Mouse (Mus musculus): ENCODE measurements around the gene Gm45234. TPM values are rescaled to one million over a fixed set of nuclear protein-coding genes. Genes with fewer than 3 reads are reported as not detected.
A peak's percentile ranks its signal among the peaks of the same experiment; 100 is the strongest.

The Gm45234 gene
- polyA plus RNA-seq, 1 experiment from 2014 or later, result 0.13 TPM

DNA sequence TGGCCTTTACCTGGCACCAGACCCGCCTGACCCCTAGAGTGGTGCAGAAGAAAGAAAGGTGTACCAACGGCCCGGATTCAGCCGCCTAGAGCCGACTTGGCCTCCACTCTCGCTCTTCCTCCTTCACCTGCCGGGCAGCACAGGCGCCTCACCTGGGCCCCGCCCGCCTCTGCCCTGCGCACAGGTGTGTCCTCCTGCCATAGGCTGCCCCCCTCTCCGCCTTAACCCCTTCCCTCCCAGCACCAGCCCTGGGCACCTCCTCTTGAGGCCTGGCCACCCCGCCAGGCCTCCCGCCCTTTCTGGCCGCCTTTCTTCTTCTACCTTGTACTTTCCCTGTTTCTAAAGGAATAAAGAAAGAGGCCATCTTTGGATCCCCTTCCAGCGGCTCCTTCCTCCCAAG lies 37.1 kb downstream of the Gm45234 start:
- WGBS, result 62% methylated on average over 14 of the region's 16 CpGs
- Histone ChIP-seq H3K4me3 (ENCODE audit: low read depth, low read length) (no peak overlapping the region), H3K27me3 (ENCODE audit: control insufficient read depth, insufficient read depth, low read length) (no peaks in the 10 kb centered on the region), H3K4me2 (ENCODE audit: low read depth, severe bottlenecking) (no peak overlapping the region), H3K4me1 (ENCODE audit: control insufficient read depth, insufficient read depth, low read length) (no peaks in the 10 kb centered on the region), H3K9ac (ENCODE audit: low read length) (no peak overlapping the region), H3K27ac (replicated peaks; ENCODE audit: low read depth, low read length) (0 out of 2 replicates have a peak overlapping the region, but pooled peaks have one; percentile 42), H3K36me3 (ENCODE audit: control insufficient read depth, insufficient read depth, low read length) (peaks cover 23% of the 10 kb centered on the region), H3K9me3 (ENCODE audit: control insufficient read depth, low read length) (no peaks in the 10 kb centered on the region)
- ATAC-seq (ENCODE audit: insufficient number of reproducible peaks, low FRiP score, low TSS enrichment, low read depth) (0 out of 2 replicates have a peak, but pooled peaks have one; percentile 15), DNase-seq (ENCODE audit: low spot score) (no peak)

DNA sequence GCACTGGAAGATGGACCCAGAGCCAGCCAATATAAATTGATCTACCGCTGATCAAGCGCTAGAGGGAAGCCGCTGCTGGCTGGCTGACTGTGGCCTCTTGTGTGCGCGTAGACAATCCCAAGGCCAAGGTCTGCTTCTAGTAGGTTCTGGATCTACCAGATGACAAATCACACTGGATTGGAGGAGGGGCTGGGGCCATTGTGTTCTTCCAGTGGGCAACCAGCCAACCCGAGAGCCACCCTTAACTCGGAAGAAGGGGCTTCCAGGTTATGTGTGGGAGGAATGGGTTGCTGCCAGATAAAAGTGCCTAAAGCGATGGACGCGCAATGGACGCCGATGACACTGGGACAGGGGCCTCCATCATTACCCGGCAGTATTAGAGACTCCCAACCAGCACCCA lies 37.9 kb downstream of the Gm45234 start:
- Histone ChIP-seq H3K27me3 (ENCODE audit: control insufficient read depth, insufficient read depth, low read length) (no peaks in the 10 kb centered on the region), H3K36me3 (ENCODE audit: control insufficient read depth, insufficient read depth, low read length) (peaks cover 23% of the 10 kb centered on the region), H3K9ac (ENCODE audit: low read length) (no peak overlapping the region), H3K4me3 (ENCODE audit: low read depth, low read length) (no peak overlapping the region), H3K9me3 (ENCODE audit: control insufficient read depth, low read length) (no peaks in the 10 kb centered on the region), H3K4me1 (ENCODE audit: control insufficient read depth, insufficient read depth, low read length) (peaks cover 3% of the 10 kb centered on the region; the same call in 1 of the 2 replicates), H3K27ac (replicated peaks; ENCODE audit: low read depth, low read length) (no peak overlapping the region), H3K4me2 (ENCODE audit: low read depth, severe bottlenecking) (no peak overlapping the region)
- 78% methylated on average over 13 of the region's 13 CpGs for WGBS
- ATAC-seq (ENCODE audit: insufficient number of reproducible peaks, low FRiP score, low TSS enrichment, low read depth) (no peak), DNase-seq (ENCODE audit: low spot score) (no peak)

DNA sequence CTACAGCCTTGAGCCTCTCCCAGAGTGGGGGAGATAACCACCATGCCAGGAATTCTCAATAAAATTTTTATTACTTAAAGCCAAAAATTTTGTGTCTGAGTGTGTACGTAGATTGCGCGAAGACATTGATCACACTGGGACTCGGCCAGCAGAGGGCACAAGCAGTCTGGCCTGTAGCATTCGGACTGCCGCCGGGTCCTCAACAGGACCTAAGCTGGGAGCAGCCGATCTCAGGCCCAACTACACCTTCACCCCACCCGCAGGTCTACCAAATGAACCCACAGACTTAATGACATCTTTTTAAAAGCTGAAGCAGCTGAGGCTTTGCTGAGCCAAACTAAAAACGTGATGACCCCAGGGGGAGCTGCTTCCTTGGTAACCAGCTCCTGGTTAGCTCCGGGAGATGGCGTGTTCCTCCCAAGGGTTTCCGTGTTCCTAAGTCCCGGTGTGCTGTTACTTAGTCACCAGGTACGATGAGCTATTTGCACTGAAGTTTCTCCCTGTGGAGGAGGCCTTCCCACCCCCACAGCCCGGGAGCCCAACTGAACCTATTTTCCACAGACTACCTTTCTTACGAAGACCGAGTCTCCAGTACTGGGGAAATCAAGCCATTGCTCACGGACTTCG lies 38.8 kb downstream of the Gm45234 start:
- DNase-seq (ENCODE audit: low spot score) (peak; percentile 72), ATAC-seq (ENCODE audit: insufficient number of reproducible peaks, low FRiP score, low TSS enrichment, low read depth) (no peak)
- H3K9me3 ChIP-seq (ENCODE audit: control insufficient read depth, low read length), result no peaks in the 10 kb centered on the region
- no peak overlapping the region for H3K27ac ChIP-seq (replicated peaks; ENCODE audit: low read depth, low read length)
- peaks cover 3% of the 10 kb centered on the region; the same call in 1 of the 2 replicates for H3K4me1 ChIP-seq (ENCODE audit: control insufficient read depth, insufficient read depth, low read length)
- no peak overlapping the region for H3K4me2 ChIP-seq (ENCODE audit: low read depth, severe bottlenecking)
- H3K27me3 ChIP-seq (ENCODE audit: control insufficient read depth, insufficient read depth, low read length), result no peaks in the 10 kb centered on the region
- peaks cover 23% of the 10 kb centered on the region for H3K36me3 ChIP-seq (ENCODE audit: control insufficient read depth, insufficient read depth, low read length)
- no peak overlapping the region for H3K9ac ChIP-seq (ENCODE audit: low read length)
- H3K4me3 ChIP-seq (ENCODE audit: low read depth, low read length), result no peak overlapping the region
- 70% methylated on average over 20 of the region's 20 CpGs for WGBS

DNA sequence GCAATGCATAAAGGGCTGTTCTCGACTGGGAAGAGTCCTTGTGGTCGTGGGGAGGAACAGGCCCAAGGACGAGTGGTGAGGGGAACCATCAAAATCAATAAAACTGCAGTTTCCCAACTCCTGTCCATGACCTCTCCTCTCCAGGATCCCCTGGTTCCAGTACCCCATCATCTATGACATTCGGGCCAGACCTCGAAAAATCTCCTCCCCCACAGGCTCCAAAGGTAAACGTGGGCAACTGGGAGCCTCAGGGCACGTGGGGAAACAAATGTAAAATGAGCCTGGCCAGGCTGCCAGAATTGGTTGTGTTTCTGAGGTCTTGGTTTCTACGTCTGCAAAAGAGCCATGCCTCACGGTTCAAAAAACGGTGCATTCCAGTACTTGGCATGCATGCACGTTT lies 42.9 kb downstream of the Gm45234 start:
- no peaks in the 10 kb centered on the region for H3K27me3 ChIP-seq (ENCODE audit: control insufficient read depth, insufficient read depth, low read length)
- H3K27ac ChIP-seq (replicated peaks; ENCODE audit: low read depth, low read length), result no peak overlapping the region
- WGBS, result 14% methylated on average over 11 of the region's 11 CpGs
- DNase-seq (ENCODE audit: low spot score) (no peak), ATAC-seq (ENCODE audit: insufficient number of reproducible peaks, low FRiP score, low TSS enrichment, low read depth) (no peak)
- peak overlapping the region; percentile 91 for H3K4me2 ChIP-seq (ENCODE audit: low read depth, severe bottlenecking)
- peaks cover 17% of the 10 kb centered on the region for H3K4me1 ChIP-seq (ENCODE audit: control insufficient read depth, insufficient read depth, low read length)
- H3K4me3 ChIP-seq (ENCODE audit: low read depth, low read length), result peak overlapping the region; percentile 98
- H3K9ac ChIP-seq (ENCODE audit: low read length), result peak overlapping the region; percentile 84
- peaks cover 27% of the 10 kb centered on the region for H3K36me3 ChIP-seq (ENCODE audit: control insufficient read depth, insufficient read depth, low read length)
- no peaks in the 10 kb centered on the region for H3K9me3 ChIP-seq (ENCODE audit: control insufficient read depth, low read length)

DNA sequence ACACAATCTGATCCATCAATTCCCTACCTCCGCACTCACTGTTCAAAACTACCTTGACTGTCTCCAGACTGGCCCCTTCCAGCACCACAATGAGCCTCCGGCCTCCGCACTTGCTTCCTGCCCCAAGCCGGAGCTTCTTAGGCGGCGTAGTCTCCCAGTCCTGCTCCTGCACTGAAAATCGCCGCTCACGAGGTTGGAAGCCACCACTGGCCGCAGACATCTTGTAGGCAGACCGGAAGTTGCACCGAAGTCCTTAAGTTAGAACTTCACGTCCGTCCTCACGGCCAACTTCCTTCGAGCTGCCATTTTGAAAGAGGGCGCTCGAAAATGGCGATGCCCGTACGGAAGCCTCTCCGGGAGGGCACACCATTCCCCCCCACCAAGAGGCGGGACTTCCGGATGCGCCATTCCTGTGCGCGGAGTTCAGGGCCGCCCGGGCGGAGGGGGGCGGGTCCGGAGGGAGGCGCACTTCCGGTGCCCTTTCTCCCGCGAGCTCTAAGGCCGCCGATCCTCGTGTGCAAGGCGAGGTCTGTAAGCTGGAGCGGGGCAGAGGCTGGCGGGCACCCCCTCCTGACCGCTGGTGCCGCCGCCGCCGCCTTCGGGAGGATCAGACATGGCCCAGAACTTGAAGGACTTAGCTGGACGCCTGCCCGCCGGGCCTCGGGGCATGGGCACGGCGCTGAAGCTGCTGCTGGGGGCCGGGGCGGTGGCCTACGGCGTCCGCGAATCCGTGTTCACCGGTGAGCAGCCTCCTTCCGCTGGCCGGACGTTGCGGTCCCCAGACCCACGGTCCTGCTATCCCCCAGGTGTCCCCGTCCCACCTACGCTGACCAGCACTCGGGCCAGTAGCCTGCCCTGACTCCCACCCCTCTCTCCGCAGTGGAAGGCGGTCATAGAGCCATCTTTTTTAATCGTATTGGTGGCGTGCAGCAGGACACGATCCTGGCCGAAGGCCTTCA lies 43.7 kb downstream of the Gm45234 start, which contains the start of the genes Emg1 and Phb2:
Gene Emg1 (minus strand): TSS at position 355 of the 959 bp plus-strand sequence.
Gene Phb2 (plus strand): TSS at position 513 of the 959 bp plus-strand sequence.
- under 1% methylated on average over 76 of the region's 76 CpGs for WGBS
- peaks cover 22% of the 10 kb centered on the region for H3K36me3 ChIP-seq (ENCODE audit: control insufficient read depth, insufficient read depth, low read length)

DNA sequence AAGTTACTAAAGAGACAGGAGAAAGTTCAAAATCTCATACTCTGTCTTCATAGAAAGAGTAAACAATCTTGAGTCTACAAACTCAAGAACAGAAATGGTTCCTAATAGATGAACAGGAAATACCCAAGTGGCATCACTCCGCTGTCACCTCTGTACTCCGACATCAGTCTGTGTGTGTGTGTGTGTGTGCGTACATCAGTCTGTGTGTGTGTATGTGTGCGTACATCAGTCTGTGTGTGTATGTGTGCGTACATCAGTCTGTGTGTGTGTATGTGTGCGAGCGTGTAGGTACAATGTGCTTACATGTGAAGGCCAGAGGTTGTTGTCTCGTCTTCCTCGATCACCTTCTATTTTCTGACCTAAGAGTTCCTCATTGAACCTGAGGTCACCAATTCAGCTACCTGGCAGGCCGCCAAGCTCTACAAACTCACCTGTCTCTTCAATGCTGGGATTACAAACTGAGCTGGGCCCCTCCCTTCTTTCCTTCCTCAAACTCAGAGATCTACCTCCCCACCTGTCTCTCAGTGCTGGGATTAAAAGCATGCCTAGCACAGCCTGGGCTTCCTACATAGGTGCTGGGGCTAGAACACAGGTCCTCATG lies 47.4 kb downstream of the Gm45234 start:
- no peaks in the 10 kb centered on the region for H3K27me3 ChIP-seq (ENCODE audit: control insufficient read depth, insufficient read depth, low read length)
- H3K9me3 ChIP-seq (ENCODE audit: control insufficient read depth, low read length), result no peaks in the 10 kb centered on the region
- no peak for ATAC-seq (ENCODE audit: insufficient number of reproducible peaks, low FRiP score, low TSS enrichment, low read depth)
- H3K36me3 ChIP-seq (ENCODE audit: control insufficient read depth, insufficient read depth, low read length), result peaks cover 20% of the 10 kb centered on the region
- H3K4me3 ChIP-seq (ENCODE audit: low read depth, low read length), result no peak overlapping the region
- WGBS, result 97% methylated on average over 10 of the region's 10 CpGs
- H3K9ac ChIP-seq (ENCODE audit: low read length), result no peak overlapping the region
- no peak for DNase-seq (ENCODE audit: low spot score)
- peaks cover 16% of the 10 kb centered on the region for H3K4me1 ChIP-seq (ENCODE audit: control insufficient read depth, insufficient read depth, low read length)
- H3K27ac ChIP-seq (replicated peaks; ENCODE audit: low read depth, low read length), result no peak overlapping the region
- H3K4me2 ChIP-seq (ENCODE audit: low read depth, severe bottlenecking), result no peak overlapping the region

More for the DNA sequence above, 43.7 kb downstream of the Gm45234 start, which contains the start of the genes Emg1 and Phb2:
- H3K4me2 ChIP-seq (ENCODE audit: low read depth, severe bottlenecking), result peak within 1 kb of the TSS; percentile 91
- DNase-seq (ENCODE audit: low spot score) (peak; percentile 99), ATAC-seq (ENCODE audit: insufficient number of reproducible peaks, low FRiP score, low TSS enrichment, low read depth) (peak; percentile 95)
- no peaks in the 10 kb centered on the region for H3K27me3 ChIP-seq (ENCODE audit: control insufficient read depth, insufficient read depth, low read length)
- peak within 1 kb of the TSS; percentile 98 for H3K4me3 ChIP-seq (ENCODE audit: low read depth, low read length)
- H3K9me3 ChIP-seq (ENCODE audit: control insufficient read depth, low read length), result no peaks in the 10 kb centered on the region
- H3K4me1 ChIP-seq (ENCODE audit: control insufficient read depth, insufficient read depth, low read length), result peaks cover 17% of the 10 kb centered on the region
- H3K27ac ChIP-seq (replicated peaks; ENCODE audit: low read depth, low read length), result peak within 1 kb of the TSS; percentile 73
- peak within 1 kb of the TSS; percentile 84 for H3K9ac ChIP-seq (ENCODE audit: low read length)

DNA sequence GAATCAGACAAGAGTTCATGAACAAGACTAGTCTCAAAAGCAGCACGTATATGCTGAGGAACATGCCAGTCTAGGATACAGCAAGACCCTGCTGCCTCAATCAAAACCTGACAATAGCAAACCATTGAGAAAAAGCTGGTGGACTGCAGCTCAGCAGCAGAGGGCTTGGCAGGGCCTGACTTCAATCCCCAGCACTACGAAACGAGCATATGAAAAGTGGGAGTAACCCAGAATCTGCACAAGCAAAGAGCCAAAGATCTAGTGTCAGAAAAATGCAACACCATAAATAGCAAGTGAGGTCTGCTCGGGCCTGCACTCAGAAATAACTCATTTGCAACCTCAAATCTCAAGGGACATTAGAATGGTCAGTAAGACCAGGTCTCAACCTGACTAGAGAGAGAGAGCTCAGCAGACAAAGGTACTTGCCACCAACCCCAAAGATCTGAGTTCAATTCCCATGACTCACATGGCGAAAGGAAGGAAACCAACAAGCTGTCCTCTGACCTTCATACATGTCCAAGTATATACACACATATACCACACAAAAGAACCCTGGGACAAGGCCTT lies 49.7 kb downstream of the Gm45234 start:
- Histone ChIP-seq H3K4me2 (ENCODE audit: low read depth, severe bottlenecking) (no peak overlapping the region), H3K9me3 (ENCODE audit: control insufficient read depth, low read length) (no peaks in the 10 kb centered on the region), H3K36me3 (ENCODE audit: control insufficient read depth, insufficient read depth, low read length) (peaks cover 23% of the 10 kb centered on the region), H3K9ac (ENCODE audit: low read length) (no peak overlapping the region), H3K4me1 (ENCODE audit: control insufficient read depth, insufficient read depth, low read length) (peaks cover 14% of the 10 kb centered on the region), H3K27ac (replicated peaks; ENCODE audit: low read depth, low read length) (no peak overlapping the region), H3K27me3 (ENCODE audit: control insufficient read depth, insufficient read depth, low read length) (no peaks in the 10 kb centered on the region), H3K4me3 (ENCODE audit: low read depth, low read length) (no peak overlapping the region)
- WGBS, result 89% methylated on average over 5 of the region's 5 CpGs
- DNase-seq (ENCODE audit: low spot score), result no peak
- ATAC-seq (ENCODE audit: insufficient number of reproducible peaks, low FRiP score, low TSS enrichment, low read depth), result no peak

DNA sequence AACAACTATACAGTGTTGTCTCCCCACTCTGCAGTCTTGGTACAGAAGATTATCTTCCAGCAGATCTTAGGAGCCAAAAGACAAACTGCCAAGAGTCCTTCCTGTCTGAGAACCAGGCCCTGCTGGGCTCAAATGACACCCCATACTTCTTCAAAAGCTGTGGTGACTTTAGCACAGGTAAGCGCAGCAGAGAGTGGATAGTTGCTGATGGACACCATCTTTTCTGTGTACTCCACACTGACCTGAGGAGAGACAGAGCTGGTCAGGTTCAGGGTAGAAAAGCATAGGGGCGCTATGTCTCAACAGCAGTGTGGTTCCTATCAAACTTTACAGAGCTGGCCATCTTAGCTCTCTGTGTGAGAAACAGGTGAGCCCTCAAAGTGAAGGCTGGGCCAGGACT lies 51.4 kb downstream of the Gm45234 start:
- no peak overlapping the region for H3K9ac ChIP-seq (ENCODE audit: low read length)
- 90% methylated on average over 2 of the region's 2 CpGs for WGBS

More for the DNA sequence above, 51.4 kb downstream of the Gm45234 start:
- Histone ChIP-seq H3K4me1 (ENCODE audit: control insufficient read depth, insufficient read depth, low read length) (peaks cover 2% of the 10 kb centered on the region; the same call in 1 of the 2 replicates), H3K27ac (replicated peaks; ENCODE audit: low read depth, low read length) (no peak overlapping the region), H3K4me3 (ENCODE audit: low read depth, low read length) (no peak overlapping the region), H3K27me3 (ENCODE audit: control insufficient read depth, insufficient read depth, low read length) (no peaks in the 10 kb centered on the region), H3K9me3 (ENCODE audit: control insufficient read depth, low read length) (no peaks in the 10 kb centered on the region), H3K4me2 (ENCODE audit: low read depth, severe bottlenecking) (no peak overlapping the region), H3K36me3 (ENCODE audit: control insufficient read depth, insufficient read depth, low read length) (peaks cover 24% of the 10 kb centered on the region)
- ATAC-seq (ENCODE audit: insufficient number of reproducible peaks, low FRiP score, low TSS enrichment, low read depth) (no peak), DNase-seq (ENCODE audit: low spot score) (no peak)

Data from limb, embryonic 11.5 days (tissue).